Mouse (Mus musculus) heart, embryonic 16.5 days (tissue): ENCODE results near the gene Lclat1. TPM values are rescaled to one million over a fixed set of nuclear protein-coding genes. Genes with fewer than 3 reads are reported as not detected.

Experiments used
- ATAC-seq: fragments of 200-750 bp; cut with Nextera tagmentation; replicated peaks from 2 replicates; pipeline ENCODE4 v1.8.0; 2017; ENCODE audit warnings: moderate number of reproducible peaks; ENCODE audit not compliant: insufficient read depth, low FRiP score; ENCODE audit errors: extremely low read depth
- H3K27ac ChIP-seq: fragments of 300-500 bp; sonication (generic); 2 replicates; pipeline ENCODE4 v1.5.1; 2014; ENCODE audit warnings: mild to moderate bottlenecking, low read length, control low read depth, moderate library complexity
- H3K27me3 ChIP-seq: fragments of 300-500 bp; sonication (generic); 2 replicates; pipeline ENCODE4 v1.6.1; 2014; ENCODE audit warnings: low read length, mixed read lengths; ENCODE audit not compliant: control insufficient read depth, insufficient read depth
- H3K36me3 ChIP-seq: fragments of 300-500 bp; sonication (generic); 2 replicates; pipeline ENCODE4 v1.6.1; 2014; ENCODE audit not compliant: control insufficient read depth, insufficient read depth
- H3K4me1 ChIP-seq: fragments of 300-500 bp; sonication (generic); 2 replicates; pipeline ENCODE4 v1.6.1; 2014; ENCODE audit warnings: low read length, mixed read lengths; ENCODE audit not compliant: control insufficient read depth, insufficient read depth
- H3K4me2 ChIP-seq: fragments of 300-500 bp; sonication (generic); 2 replicates; pipeline ENCODE4 v1.6.1; 2014; ENCODE audit warnings: low read depth, mild to moderate bottlenecking, control low read depth, low read length
- H3K4me3 ChIP-seq: fragments of 300-500 bp; sonication (generic); 2 replicates; pipeline ENCODE4 v1.5.1; 2014; ENCODE audit warnings: mild to moderate bottlenecking, control low read depth, low read length
- H3K9ac ChIP-seq: fragments of 300-500 bp; sonication (generic); 2 replicates; pipeline ENCODE4 v1.6.1; 2014; ENCODE audit warnings: low read length, control low read depth
- H3K9me3 ChIP-seq: fragments of 300-500 bp; sonication (generic); replicated peaks from 2 replicates; pipeline ENCODE4 v1.6.1; 2016; ENCODE audit warnings: low read length; ENCODE audit not compliant: control insufficient read depth
- WGBS: fragments of 180-500 bp; shearing (Covaris S2); extraction: QIAGEN DNeasy Blood & Tissue Kit; methylation state at CpG from one replicate; pipeline ENCODE4 v1.1.7; 2014; 5-methylcytosine and 5-hydroxymethylcytosine counted together
- polyA plus RNA-seq: library from polyadenylated mRNA; unstranded; fragments of >200 nt; fragmentation: Nextera tagmentation; extraction: Ambion mirVana; gene quantifications from 2 replicates; pipeline ENCODE4 v1.2.1, GENCODE M21; 2015

The Lclat1 gene
- polyA plus RNA-seq, 1 experiment from 2014 or later, result 49.2 TPM

- Histone ChIP-seq H3K9ac (no peak overlapping the region), H3K4me3 (no peak overlapping the region), H3K36me3 (peaks cover 3% of the 10 kb centered on the region; the same call in 1 of the 2 replicates), H3K4me1 (peaks cover 5% of the 10 kb centered on the region), H3K9me3 (no peaks in the 10 kb centered on the region), H3K27ac (peak overlapping the region; percentile 51), H3K27me3 (no peaks in the 10 kb centered on the region), H3K4me2 (no peak overlapping the region)
- no peak for ATAC-seq
- 69% methylated on average over 2 of the region's 2 CpGs for WGBS
Observed at GRCm38 (mm10) chr17:73213677-73214076, 105.9 kb downstream of the Lclat1 start.

GRCm38 (mm10) chr17:73217274-73217673 lies 109.5 kb downstream of the Lclat1 start:
- Histone ChIP-seq H3K4me2 (no peak overlapping the region), H3K27me3 (no peaks in the 10 kb centered on the region), H3K9me3 (no peaks in the 10 kb centered on the region), H3K4me1 (peaks cover 22% of the 10 kb centered on the region), H3K9ac (no peak overlapping the region), H3K27ac (no peak overlapping the region), H3K36me3 (peaks cover 3% of the 10 kb centered on the region; the same call in 1 of the 2 replicates), H3K4me3 (no peak overlapping the region)
- no peak for ATAC-seq
- 90% methylated on average over 3 of the region's 3 CpGs for WGBS

- no peak for ATAC-seq
- Histone ChIP-seq H3K4me2 (0 out of 2 replicates have a peak overlapping the region, but pooled peaks have one; percentile 5), H3K4me3 (no peak overlapping the region), H3K27ac (peak overlapping the region; percentile 59), H3K36me3 (peaks cover 3% of the 10 kb centered on the region; the same call in 1 of the 2 replicates), H3K27me3 (no peaks in the 10 kb centered on the region), H3K9ac (peak overlapping the region; percentile 15; the same call in 1 of the 2 replicates), H3K9me3 (no peaks in the 10 kb centered on the region), H3K4me1 (peaks cover 43% of the 10 kb centered on the region)
- WGBS, result 39% methylated on average over 7 of the region's 7 CpGs
Observed at GRCm38 (mm10) chr17:73220746-73221145, 113.0 kb downstream of the Lclat1 start.

- Histone ChIP-seq H3K27me3 (no peaks in the 10 kb centered on the region), H3K27ac (peak overlapping the region; percentile 73), H3K4me2 (no peak overlapping the region), H3K9ac (no peak overlapping the region; the same call in 1 of the 2 replicates), H3K36me3 (peaks cover under 1% of the 10 kb centered on the region; the same call in 1 of the 2 replicates), H3K4me1 (peaks cover 51% of the 10 kb centered on the region), H3K9me3 (no peaks in the 10 kb centered on the region), H3K4me3 (no peak overlapping the region)
- ATAC-seq, result no peak
- 27% methylated on average over 7 of the region's 7 CpGs for WGBS
Observed at GRCm38 (mm10) chr17:73222077-73222476, 114.3 kb downstream of the Lclat1 start.

GRCm38 (mm10) chr17:73225442-73225841 lies 117.7 kb downstream of the Lclat1 start:
- Histone ChIP-seq H3K36me3 (peaks cover 3% of the 10 kb centered on the region; the same call in 1 of the 2 replicates), H3K27ac (peak overlapping the region; percentile 99), H3K4me2 (peak overlapping the region; percentile 18; the same call in 1 of the 2 replicates), H3K9ac (peak overlapping the region; percentile 62), H3K4me1 (peaks cover 58% of the 10 kb centered on the region), H3K27me3 (no peaks in the 10 kb centered on the region), H3K4me3 (no peak overlapping the region), H3K9me3 (no peaks in the 10 kb centered on the region)
- ATAC-seq, result no peak

GRCm38 (mm10) chr17:73225996-73226395 lies 118.2 kb downstream of the Lclat1 start:
- ATAC-seq, result peak; percentile 92
- peak overlapping the region; percentile 99 for H3K27ac ChIP-seq
- no peaks in the 10 kb centered on the region for H3K9me3 ChIP-seq
- no peak overlapping the region for H3K4me3 ChIP-seq
- H3K4me2 ChIP-seq, result no peak overlapping the region
- H3K36me3 ChIP-seq, result peaks cover 5% of the 10 kb centered on the region; the same call in 1 of the 2 replicates
- no peaks in the 10 kb centered on the region for H3K27me3 ChIP-seq
- peak overlapping the region; percentile 2; the same call in 1 of the 2 replicates for H3K9ac ChIP-seq
- peaks cover 55% of the 10 kb centered on the region for H3K4me1 ChIP-seq
- 10% methylated on average over 5 of the region's 5 CpGs for WGBS

GRCm38 (mm10) chr17:73226595-73226994 lies 118.8 kb downstream of the Lclat1 start:
- H3K9ac ChIP-seq, result peak overlapping the region; percentile 2; the same call in 1 of the 2 replicates
- H3K36me3 ChIP-seq, result peaks cover 5% of the 10 kb centered on the region; the same call in 1 of the 2 replicates
- no peak for ATAC-seq
- H3K27ac ChIP-seq, result peak overlapping the region; percentile 99
- no peak overlapping the region for H3K4me3 ChIP-seq
- H3K9me3 ChIP-seq, result no peaks in the 10 kb centered on the region
- H3K27me3 ChIP-seq, result no peaks in the 10 kb centered on the region
- no peak overlapping the region for H3K4me2 ChIP-seq
- 58% methylated on average over 2 of the region's 2 CpGs for WGBS
- peaks cover 49% of the 10 kb centered on the region for H3K4me1 ChIP-seq

- H3K4me1 ChIP-seq, result peaks cover 43% of the 10 kb centered on the region
- H3K27ac ChIP-seq, result peak overlapping the region; percentile 99
- ATAC-seq, result no peak
Observed at GRCm38 (mm10) chr17:73227361-73227760, 119.6 kb downstream of the Lclat1 start.

GRCm38 (mm10) chr17:73229445-73230155 lies 121.8 kb downstream of the Lclat1 start:
- Histone ChIP-seq H3K4me2 (no peak overlapping the region), H3K9me3 (no peaks in the 10 kb centered on the region), H3K9ac (no peak overlapping the region), H3K27me3 (no peaks in the 10 kb centered on the region), H3K4me3 (no peak overlapping the region), H3K4me1 (peaks cover 27% of the 10 kb centered on the region), H3K27ac (0 out of 2 replicates have a peak overlapping the region, but pooled peaks have one; percentile 23), H3K36me3 (peaks cover 5% of the 10 kb centered on the region; the same call in 1 of the 2 replicates)
- no peak for ATAC-seq
- WGBS, result 76% methylated on average over 11 of the region's 11 CpGs

More at GRCm38 (mm10) chr17:73227361-73227760, 119.6 kb downstream of the Lclat1 start:
- H3K4me2 ChIP-seq, result no peak overlapping the region
- no peak overlapping the region for H3K9ac ChIP-seq
- no peaks in the 10 kb centered on the region for H3K27me3 ChIP-seq
- 66% methylated on average over 3 of the region's 3 CpGs for WGBS
- no peaks in the 10 kb centered on the region for H3K9me3 ChIP-seq
- no peak overlapping the region for H3K4me3 ChIP-seq
- H3K36me3 ChIP-seq, result peaks cover 5% of the 10 kb centered on the region; the same call in 1 of the 2 replicates
